Mouse (Mus musculus) G1E-ER4 (cell line): ENCODE measurements around the gene Dhx36. TPM values are rescaled to one million over a fixed set of nuclear protein-coding genes. Genes with fewer than 3 reads are reported as not detected.

Source experiments
- GATA1 ChIP-seq: IDR thresholded peaks from one replicate; pipeline ENCODE4 v1.8.0; 2012; ENCODE audit warnings: low read length, inconsistent platforms
- polyA plus RNA-seq: library from polyadenylated mRNA; stranded (reverse); fragments of >175 nt; gene quantifications from 2 replicates; pipeline ENCODE4 v1.2.3, GENCODE M21; 2012

Dhx36 gene
- 7.4 and 10.2 TPM in 2 replicates for polyA plus RNA-seq

DNA sequence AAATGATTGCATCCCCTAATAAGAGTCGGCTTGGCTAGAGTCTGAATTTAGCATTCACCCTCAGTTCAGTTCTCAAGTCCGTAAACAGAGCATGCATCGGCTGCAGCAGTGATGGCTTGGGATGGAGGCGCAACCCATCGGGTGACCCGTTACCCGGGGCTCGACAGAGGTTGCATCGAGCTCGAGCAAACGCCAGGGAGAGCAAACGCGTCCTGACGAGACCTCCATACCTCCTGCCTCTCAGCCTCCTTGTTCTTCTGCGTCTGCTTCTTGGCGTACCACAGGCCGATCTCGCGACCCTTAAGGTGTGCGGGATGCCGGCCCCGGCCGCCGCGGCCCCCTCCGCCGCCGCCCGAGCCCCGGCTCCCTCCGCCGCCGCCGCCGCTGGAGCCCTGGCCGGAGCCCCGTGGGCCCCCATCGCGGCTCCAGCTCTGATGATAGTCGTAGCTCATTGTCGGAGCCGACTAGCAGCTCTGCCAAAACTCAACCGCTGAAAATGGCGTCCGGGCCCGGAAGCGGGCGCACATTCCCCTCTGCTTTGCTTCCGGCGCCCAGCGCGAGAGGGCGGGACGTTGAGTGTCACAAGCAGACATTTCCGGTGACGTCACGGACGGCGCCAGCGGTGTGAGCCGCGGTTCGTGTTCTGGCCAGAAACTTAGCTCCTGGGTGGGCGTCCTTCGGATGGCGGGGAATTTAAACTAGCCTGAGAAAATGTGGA, at the start of gene Dhx36:
Gene Dhx36, minus strand, starts transcription at position 517 of the 718 bp plus-strand sequence.
- TF ChIP-seq GATA1: no peak

DNA sequence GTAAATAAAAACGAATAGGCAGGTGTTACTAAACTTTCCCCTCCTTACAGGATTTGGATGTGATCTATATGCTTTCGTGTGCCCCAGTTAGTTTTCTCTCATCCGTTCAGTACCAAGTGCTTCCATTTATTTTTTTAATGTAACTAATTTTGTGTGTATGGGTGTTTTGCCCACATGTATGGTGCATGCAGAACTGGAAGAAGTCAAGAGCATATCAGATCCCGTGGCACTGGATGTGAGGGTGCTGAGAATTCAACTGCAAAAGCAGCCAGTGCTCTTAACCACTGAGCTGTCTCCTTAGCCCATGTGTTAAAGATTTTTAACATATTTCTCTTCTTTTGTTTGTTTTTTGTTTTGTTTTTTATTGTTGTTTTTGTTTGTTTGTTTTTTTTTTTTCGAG, 20.8 kb upstream of the Dhx36 start:
- no peak for TF ChIP-seq GATA1

DNA sequence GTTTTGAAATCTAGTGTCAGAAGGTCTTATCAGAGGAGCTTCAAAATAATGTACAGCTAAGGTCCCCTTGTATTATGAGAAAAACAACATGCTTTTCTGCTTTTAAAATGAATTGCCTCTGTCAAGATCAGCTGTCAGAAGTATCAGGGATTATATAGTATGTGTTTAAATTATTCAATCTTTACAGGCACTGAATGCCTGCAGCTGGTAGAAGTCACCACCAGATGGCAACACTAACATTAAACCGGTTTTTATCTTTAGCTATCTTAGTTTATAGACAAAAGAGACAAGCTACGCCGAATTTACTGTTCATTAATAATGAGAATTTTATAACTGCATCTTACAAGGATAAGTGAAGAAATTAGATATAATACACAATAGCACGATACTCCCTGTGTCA, 20.4 kb upstream of the Dhx36 start:
- no peak for TF ChIP-seq GATA1

DNA sequence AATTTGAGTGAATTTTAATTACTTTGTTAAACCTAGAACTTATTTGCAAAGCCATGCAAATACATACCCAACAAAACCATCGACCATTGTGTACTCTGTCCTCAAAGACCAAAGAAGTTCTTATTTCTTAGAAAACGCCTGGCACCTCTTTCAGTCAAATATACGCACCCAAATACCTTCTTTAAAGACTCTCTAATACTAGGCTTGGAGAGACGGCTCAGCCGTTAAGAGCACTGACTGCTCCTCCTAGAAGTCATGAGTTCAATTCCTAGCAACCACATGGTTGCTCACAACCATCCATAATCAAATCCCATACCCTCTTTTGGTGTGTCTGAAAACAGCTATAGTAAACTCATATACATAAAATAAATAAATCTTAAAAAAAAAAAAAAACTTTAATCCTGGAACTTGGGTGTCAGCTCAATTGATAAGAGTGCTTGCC, 423 bp upstream of the Dhx36 start:
- no peak for TF ChIP-seq GATA1

DNA sequence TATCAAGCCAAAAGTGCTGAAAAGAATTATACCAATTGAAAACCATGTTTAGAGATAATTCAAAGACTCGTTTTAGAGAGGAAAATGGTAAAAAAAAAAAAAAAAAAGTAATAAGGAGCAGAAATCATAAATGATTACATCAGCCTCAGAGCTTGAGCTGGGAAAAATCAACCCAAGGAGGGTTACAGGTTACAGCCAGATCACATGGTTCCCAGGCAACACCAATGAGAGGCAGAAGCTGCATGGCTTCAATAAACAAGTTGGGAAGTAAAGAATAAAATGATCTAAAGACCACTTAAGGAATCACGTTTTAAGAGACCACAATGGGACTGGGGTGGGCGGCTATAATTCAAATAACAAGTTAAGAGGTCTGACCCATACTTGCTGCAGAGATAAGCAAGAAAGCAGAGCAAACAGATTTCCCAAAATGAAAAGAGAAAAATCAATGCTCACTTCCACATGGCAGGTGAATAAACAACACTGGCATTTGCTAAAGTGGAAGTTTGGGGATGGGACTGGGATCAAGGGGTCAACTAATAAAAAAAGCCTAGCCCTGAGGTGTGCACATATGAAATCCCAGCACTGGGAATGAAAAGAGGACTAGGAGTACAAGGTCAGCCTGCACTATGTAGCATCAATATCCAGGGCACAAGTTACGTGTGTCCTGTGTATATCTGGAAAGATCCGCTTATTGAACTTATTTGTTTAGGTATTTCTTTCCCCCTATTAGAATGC, 1.5 kb downstream of the Dhx36 start:
- TF ChIP-seq GATA1: no peak

DNA sequence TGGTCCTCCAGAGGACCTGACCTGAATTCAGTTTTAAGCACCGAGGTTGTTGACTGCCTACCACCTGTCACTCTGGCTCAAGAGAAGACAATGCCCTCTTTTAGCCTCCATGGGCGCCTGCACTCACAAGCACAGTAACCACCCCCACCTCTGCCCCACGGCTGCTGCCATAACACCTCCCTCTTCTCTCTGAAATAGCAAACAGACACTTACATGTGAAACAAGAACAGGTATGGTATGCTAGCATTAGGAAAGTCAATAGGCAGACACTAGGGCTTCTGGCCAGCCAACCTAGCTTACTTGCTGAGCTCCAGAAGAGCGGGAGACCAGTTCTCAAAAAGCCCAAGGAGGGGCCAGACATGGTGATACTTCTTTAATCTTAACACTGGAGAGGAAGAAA, 7.5 kb downstream of the Dhx36 start:
- no peak for TF ChIP-seq GATA1

DNA sequence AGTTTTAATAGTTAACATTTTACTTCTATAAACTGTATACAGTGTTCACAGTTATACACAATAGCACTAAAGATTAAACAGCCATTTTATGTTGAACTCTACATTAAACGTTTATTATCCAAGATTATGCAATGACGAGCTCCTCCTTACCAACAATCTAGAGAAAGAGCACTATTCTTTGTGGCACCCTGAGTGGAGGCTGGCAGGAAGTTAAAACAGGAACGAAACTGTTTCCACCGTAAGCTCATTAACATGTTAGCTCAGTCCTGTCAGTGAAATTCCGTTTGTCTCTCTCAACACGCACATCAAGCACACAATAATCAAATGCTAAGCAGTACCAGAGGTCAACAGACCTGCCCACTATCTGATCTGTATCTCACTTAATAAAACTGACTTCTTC, 14.2 kb downstream of the Dhx36 start:
- TF ChIP-seq GATA1: no peak

DNA sequence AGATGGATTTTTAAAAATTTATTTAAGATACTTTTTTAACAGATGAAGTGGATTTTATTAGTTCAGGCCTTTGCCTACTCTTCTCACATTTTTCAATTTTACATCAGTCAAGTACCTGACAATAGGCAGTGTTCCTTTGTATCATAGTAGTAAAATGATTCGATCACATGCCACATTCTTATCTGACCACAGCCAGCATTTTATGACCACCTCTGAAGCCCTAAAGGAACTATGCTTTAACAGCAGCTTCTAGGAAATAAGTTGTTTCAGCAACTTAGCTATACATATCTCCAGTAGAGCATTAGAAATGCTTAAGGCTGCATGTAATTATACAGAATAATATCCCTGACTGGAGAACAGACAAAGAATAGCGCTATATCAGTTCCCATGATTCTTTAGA, 22.5 kb downstream of the Dhx36 start:
- no peak for TF ChIP-seq GATA1

DNA sequence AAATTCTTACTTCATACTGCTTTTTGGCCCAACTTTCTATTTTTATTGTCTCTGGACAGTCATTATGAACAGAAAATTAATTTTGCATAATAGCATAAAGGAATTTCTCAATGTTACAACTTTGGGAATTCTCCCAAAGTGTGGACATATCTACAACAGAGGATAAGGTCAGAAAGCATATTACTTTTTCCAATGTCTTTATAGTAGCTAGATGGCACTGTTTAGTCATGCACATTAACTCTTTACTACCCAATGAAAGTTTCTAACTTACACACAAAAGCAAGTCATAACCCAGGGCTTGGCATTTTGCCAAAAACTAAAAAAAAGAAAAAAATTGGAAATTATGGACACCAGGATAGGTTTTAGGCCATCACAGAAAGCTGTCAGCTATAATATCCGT, 36.6 kb downstream of the Dhx36 start:
- TF ChIP-seq GATA1: no peak

DNA sequence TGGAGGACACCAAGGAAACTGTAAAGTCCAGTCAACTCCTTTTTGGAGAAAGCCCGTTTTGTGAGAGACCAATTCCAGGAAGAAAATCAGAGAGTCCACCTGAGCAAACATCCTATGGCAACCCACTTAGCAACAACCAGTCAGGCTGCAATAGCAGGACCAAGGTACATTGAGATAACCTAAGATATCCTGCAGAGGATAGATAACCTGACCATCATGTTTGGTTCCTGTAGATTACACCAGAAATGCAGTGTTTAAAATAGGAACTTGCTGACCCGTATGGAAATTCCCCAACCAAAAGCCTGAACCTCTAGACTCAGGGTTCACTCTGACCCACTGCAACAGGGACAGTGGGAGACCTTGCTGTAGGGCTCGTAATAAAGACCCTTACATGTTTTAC, 42.5 kb downstream of the Dhx36 start:
- TF ChIP-seq GATA1: peak; percentile 41

DNA sequence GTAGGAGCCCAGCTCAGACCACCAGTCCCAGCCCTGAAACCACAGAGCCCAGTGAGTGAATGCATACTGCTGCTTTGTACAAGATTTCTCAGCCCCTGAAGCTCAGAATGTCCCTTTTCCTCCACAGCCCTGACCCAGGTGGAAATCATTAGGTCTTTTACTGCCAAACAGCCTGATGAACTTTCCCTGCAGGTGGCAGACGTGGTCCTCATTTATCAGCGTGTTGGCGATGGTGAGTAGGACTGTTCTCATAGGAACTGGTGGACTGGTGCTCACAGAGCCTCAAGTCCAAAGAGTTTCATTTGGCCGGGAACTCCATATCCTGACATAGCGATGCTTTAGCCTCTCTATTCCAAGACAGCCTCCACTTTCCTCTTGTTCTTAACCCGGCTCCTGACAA, 47.3 kb downstream of the Dhx36 start:
- TF ChIP-seq GATA1: no peak

DNA sequence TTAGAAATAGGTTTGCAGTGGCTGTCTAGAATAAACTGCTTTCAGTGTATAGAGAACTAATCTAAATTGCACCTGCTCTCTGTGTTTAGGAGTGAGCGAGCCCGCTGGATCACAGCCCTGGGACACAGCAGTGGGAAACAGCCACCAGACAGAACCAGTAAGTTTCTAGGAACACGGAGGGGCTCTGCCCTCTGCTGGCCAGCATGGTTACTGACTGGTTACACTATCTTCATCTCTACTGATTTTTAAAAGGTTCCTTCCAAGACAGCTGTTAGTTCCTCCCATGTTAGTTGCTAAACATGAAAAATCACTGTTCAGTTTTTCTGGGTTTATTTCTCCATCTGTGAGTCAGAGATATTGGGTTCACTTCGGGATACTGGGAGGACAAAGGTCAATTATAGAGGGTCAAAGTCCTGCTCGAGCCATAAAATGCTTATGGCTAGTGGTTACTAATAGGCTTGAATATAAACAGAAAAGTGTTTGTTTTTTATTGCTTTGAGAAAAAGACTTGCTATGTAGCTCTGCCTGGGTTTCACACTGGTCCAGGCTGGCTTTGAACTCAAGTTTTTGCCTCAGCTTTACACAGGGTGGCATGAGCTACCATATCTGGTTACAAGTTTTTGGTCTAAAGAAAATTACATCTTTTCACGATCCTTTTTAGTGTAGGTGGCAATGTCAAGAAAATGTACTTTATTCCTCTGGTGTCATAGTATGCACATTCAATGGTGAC, 48.4 kb downstream of the Dhx36 start:
- TF ChIP-seq GATA1: no peak

DNA sequence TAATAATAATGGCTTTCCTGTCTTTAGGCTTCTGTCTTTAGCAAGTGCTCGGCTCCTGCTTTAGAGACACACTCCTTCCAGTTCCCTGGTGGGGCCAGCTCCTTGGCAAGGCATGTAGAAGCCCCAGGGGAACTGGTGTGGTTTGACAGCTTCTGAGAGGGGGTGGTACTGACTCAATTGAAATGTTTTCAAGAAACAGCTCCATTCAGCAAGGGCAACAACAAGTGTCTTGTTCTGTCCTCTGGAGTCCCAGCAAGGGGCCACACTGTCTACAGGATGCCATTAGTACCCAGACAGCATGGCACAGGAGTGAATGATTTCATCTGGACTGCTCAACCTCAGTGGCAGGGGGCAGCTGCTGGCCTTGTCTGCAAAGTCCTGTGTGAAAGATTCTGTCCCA, 51.0 kb downstream of the Dhx36 start:
- TF ChIP-seq GATA1: no peak

DNA sequence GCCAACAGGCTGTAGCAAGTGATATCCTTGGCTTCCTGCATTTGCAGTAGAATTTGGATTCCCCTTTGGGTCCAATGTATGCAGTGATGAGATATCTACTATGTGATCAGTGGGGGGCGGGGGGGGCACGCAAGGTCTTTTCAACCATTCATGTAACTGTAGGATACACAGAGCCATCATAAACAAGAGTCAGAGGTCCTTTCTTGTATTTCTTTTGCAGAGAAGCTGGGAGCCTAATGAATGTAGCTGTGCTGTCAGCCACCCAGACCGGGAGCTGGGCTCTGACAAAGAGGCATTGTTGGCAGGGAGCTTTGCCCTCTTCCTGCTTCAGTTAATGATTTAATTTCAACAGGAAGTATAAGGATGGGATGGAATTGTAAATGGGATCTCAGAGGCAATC, 52.7 kb downstream of the Dhx36 start:
- no peak for TF ChIP-seq GATA1

DNA sequence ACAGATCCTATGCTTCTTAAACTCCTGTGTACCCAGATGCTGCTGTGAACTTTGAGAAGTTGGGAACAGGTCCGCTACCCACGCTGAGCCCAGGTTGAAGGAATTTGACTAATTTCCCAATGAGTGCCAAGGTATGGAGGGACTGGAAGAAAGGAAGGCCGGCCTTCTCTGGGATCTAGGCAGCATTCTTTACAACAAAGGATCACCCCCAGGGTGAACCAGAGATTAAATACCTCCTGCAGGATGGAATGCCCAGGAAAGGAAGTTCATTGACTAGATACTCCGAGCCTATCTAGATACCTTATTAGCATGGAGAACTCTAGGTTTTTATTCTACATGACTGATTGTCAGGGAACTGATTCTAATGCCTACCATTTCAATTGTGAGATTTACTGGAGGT, 53.8 kb downstream of the Dhx36 start:
- TF ChIP-seq GATA1: no peak

DNA sequence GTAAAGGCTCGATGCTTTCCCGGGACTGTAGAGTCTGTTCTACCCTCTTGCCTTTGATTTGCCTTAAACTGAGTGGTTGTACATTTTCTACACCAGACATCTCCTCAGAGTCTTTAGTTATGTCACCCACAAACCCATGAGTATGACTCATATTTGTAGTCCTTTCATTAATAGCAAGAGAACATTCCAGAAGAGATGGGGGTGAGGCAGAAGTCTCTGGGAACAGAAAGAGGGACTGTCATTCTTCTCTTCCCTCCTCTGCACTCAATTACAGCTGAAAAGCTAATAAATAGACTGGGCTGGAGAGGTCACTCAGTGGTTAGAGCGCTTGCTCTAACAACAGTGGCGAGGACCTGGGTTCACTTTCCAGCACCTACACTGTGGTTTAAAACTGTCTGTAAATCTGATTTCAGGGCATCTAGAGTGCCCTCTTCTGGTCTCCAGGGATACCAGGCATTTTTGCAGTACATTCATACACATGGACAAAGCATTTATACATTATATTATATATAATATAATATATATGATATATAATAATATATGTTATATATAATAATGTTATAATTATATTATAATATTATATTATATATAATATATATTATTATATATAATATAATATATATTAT, 56.8 kb downstream of the Dhx36 start:
- no peak for TF ChIP-seq GATA1

DNA sequence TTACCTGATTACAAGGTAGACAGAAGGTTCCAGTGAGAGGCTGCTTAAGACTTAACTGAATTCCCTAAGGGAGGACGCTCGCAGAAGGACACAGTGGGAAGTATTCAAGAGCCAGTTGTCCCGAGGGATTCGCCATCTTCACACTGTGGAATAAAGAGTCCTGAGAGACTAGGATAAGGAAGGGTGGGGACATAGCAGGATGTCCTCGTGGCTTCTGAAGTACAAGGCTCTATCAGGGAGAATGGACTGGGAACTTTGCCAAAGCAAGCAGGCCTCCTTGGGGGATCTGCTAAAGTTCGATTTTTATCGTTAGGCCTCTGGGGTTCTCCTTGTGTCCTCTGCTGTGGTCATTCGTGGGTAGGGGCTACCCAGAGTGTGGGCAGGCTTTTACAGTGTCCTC, 59.7 kb downstream of the Dhx36 start:
- TF ChIP-seq GATA1: no peak
